Mouse (Mus musculus): ENCODE results near the gene Ctnnal1.

GRCm38 (mm10) chr4:56865003-56865511 lies at the start of gene Ctnnal1:
- TF ChIP-seq CTCF (IDR thresholded peaks at IDR 0.05; ENCODE audit: extremely low read depth, insufficient read depth, low read length) = no peak
- TF ChIP-seq POLR2A (IDR thresholded peaks at IDR 0.05; ENCODE audit: extremely low read depth, insufficient read depth, low read length) = peak; percentile 57; the same call in 1 of the 2 replicates
